Mouse (Mus musculus) forebrain, embryonic 13.5 days (tissue): ENCODE data around the gene Tbc1d16. TPM values are rescaled to one million over a fixed set of nuclear protein-coding genes. Genes with fewer than 3 reads are reported as not detected.

Experiments
- ATAC-seq: fragments of 200-750 bp; cut with Nextera tagmentation; 2 replicates; pipeline ENCODE4 v1.8.0; 2017
- H3K27ac ChIP-seq: fragments of 300-500 bp; sonication (generic); 2 replicates; pipeline ENCODE4 v1.5.1; 2015; ENCODE audit warnings: inconsistent platforms, mild to moderate bottlenecking, moderate library complexity
- H3K27me3 ChIP-seq: fragments of 300-500 bp; sonication (generic); 2 replicates; pipeline ENCODE4 v1.6.1; 2015; ENCODE audit warnings: mild to moderate bottlenecking, inconsistent platforms
- H3K36me3 ChIP-seq: fragments of 300-500 bp; sonication (generic); 2 replicates; pipeline ENCODE4 v1.6.1; 2015; ENCODE audit warnings: mild to moderate bottlenecking, inconsistent platforms; ENCODE audit not compliant: poor library complexity, severe bottlenecking
- H3K4me1 ChIP-seq: fragments of 300-500 bp; sonication (generic); 2 replicates; pipeline ENCODE4 v1.6.1; 2015; ENCODE audit warnings: inconsistent platforms
- H3K4me2 ChIP-seq: fragments of 300-500 bp; sonication (generic); 2 replicates; pipeline ENCODE4 v1.6.1; 2015; ENCODE audit warnings: inconsistent platforms, mild to moderate bottlenecking, moderate library complexity
- H3K4me3 ChIP-seq: fragments of 300-500 bp; sonication (generic); 2 replicates; pipeline ENCODE4 v1.5.1; 2015; ENCODE audit warnings: mild to moderate bottlenecking, inconsistent platforms
- H3K9ac ChIP-seq: fragments of 300-500 bp; sonication (generic); 2 replicates; pipeline ENCODE4 v1.6.1; 2015; ENCODE audit warnings: mild to moderate bottlenecking, inconsistent platforms
- H3K9me3 ChIP-seq: fragments of 300-500 bp; sonication (generic); replicated peaks from 2 replicates; pipeline ENCODE4 v1.6.1; 2016; ENCODE audit warnings: inconsistent platforms
- WGBS: fragments of 180-500 bp; shearing (Covaris S2); methylation state at CpG from one replicate; pipeline ENCODE4 v1.1.7; 2015; 5-methylcytosine and 5-hydroxymethylcytosine counted together
- polyA plus RNA-seq: library from polyadenylated mRNA; unstranded; fragments of >200 nt; fragmentation: Nextera tagmentation; extraction: Ambion mirVana; gene quantifications from 2 replicates; pipeline ENCODE4 v1.2.1, GENCODE M21; 2015

Gene Tbc1d16
- polyA plus RNA-seq, 1 experiment from 2014 or later = 45.3 TPM

GRCm38 (mm10) chr11:119198564-119199232 lies 29.6 kb downstream of the Tbc1d16 start:
- peak; percentile 36; the same call in 1 of the 2 replicates for ATAC-seq
- H3K27ac ChIP-seq = peak overlapping the region; percentile 62
- no peak overlapping the region for H3K4me3 ChIP-seq
- H3K4me1 ChIP-seq = peaks cover 20% of the 10 kb centered on the region
- peaks cover 33% of the 10 kb centered on the region for H3K36me3 ChIP-seq
- H3K27me3 ChIP-seq = no peaks in the 10 kb centered on the region
- WGBS = 56% methylated on average over 25 of the region's 26 CpGs
- H3K4me2 ChIP-seq = no peak overlapping the region
- no peaks in the 10 kb centered on the region for H3K9me3 ChIP-seq
- no peak overlapping the region for H3K9ac ChIP-seq

GRCm38 (mm10) chr11:119197618-119198563 lies 30.4 kb downstream of the Tbc1d16 start:
- no peaks in the 10 kb centered on the region for H3K27me3 ChIP-seq
- 0 out of 2 replicates have a peak, but pooled peaks have one; percentile 26 for ATAC-seq
- H3K4me2 ChIP-seq = no peak overlapping the region
- H3K36me3 ChIP-seq = peaks cover 33% of the 10 kb centered on the region
- H3K27ac ChIP-seq = peak overlapping the region; percentile 62
- no peaks in the 10 kb centered on the region for H3K9me3 ChIP-seq
- no peak overlapping the region for H3K4me3 ChIP-seq
- 82% methylated on average over 18 of the region's 18 CpGs for WGBS
- no peak overlapping the region for H3K9ac ChIP-seq
- H3K4me1 ChIP-seq = peaks cover 20% of the 10 kb centered on the region

- no peaks in the 10 kb centered on the region for H3K9me3 ChIP-seq
- peaks cover 28% of the 10 kb centered on the region for H3K4me1 ChIP-seq
- H3K27ac ChIP-seq = no peak overlapping the region
- H3K4me3 ChIP-seq = no peak overlapping the region
- no peak overlapping the region for H3K4me2 ChIP-seq
- peaks cover 16% of the 10 kb centered on the region for H3K36me3 ChIP-seq
- no peaks in the 10 kb centered on the region for H3K27me3 ChIP-seq
- no peak overlapping the region for H3K9ac ChIP-seq
- 90% methylated on average over 9 of the region's 9 CpGs for WGBS
- ATAC-seq = no peak
These were observed 35.7 kb downstream of the Tbc1d16 start for GRCm38 (mm10) chr11:119192605-119193004.

- H3K4me2 ChIP-seq = no peak overlapping the region
- H3K27ac ChIP-seq = no peak overlapping the region
- H3K36me3 ChIP-seq = peaks cover 12% of the 10 kb centered on the region; the same call in 1 of the 2 replicates
- 91% methylated on average over 5 of the region's 5 CpGs for WGBS
- no peaks in the 10 kb centered on the region for H3K27me3 ChIP-seq
- H3K4me1 ChIP-seq = peaks cover 31% of the 10 kb centered on the region
- no peak overlapping the region for H3K9ac ChIP-seq
- ATAC-seq = no peak
- no peak overlapping the region for H3K4me3 ChIP-seq
- H3K9me3 ChIP-seq = no peaks in the 10 kb centered on the region
These were observed 36.1 kb downstream of the Tbc1d16 start for GRCm38 (mm10) chr11:119192176-119192575.

GRCm38 (mm10) chr11:119191606-119192081 lies 36.7 kb downstream of the Tbc1d16 start:
- Histone ChIP-seq H3K9me3 (no peaks in the 10 kb centered on the region), H3K27me3 (no peaks in the 10 kb centered on the region), H3K4me2 (no peak overlapping the region), H3K4me1 (peaks cover 35% of the 10 kb centered on the region), H3K4me3 (no peak overlapping the region), H3K9ac (no peak overlapping the region), H3K36me3 (peaks cover 9% of the 10 kb centered on the region; the same call in 1 of the 2 replicates), H3K27ac (peak overlapping the region; percentile 11; the same call in 1 of the 2 replicates)
- 87% methylated on average over 9 of the region's 9 CpGs for WGBS
- ATAC-seq = no peak

- WGBS = 17% methylated on average over 11 of the region's 11 CpGs
- H3K9me3 ChIP-seq = no peaks in the 10 kb centered on the region
- H3K27me3 ChIP-seq = no peaks in the 10 kb centered on the region
- H3K27ac ChIP-seq = peak overlapping the region; percentile 22; the same call in 1 of the 2 replicates
- H3K9ac ChIP-seq = peak overlapping the region; percentile 38
- ATAC-seq = peak; percentile 83
- peaks cover 14% of the 10 kb centered on the region; the same call in 1 of the 2 replicates for H3K36me3 ChIP-seq
- no peak overlapping the region for H3K4me3 ChIP-seq
- H3K4me1 ChIP-seq = peaks cover 35% of the 10 kb centered on the region
- no peak overlapping the region for H3K4me2 ChIP-seq
These were observed 37.8 kb downstream of the Tbc1d16 start for GRCm38 (mm10) chr11:119190498-119190897.

GRCm38 (mm10) chr11:119189319-119189718 lies 39.0 kb downstream of the Tbc1d16 start:
- Histone ChIP-seq H3K9me3 (no peaks in the 10 kb centered on the region), H3K4me3 (no peak overlapping the region), H3K4me1 (peaks cover 36% of the 10 kb centered on the region), H3K4me2 (no peak overlapping the region), H3K9ac (no peak overlapping the region), H3K27me3 (no peaks in the 10 kb centered on the region), H3K27ac (no peak overlapping the region), H3K36me3 (peaks cover 15% of the 10 kb centered on the region; the same call in 1 of the 2 replicates)
- WGBS = 97% methylated on average over 3 of the region's 3 CpGs
- no peak for ATAC-seq

- Histone ChIP-seq H3K36me3 (peaks cover 15% of the 10 kb centered on the region; the same call in 1 of the 2 replicates), H3K27me3 (no peaks in the 10 kb centered on the region), H3K9me3 (no peaks in the 10 kb centered on the region), H3K9ac (peak overlapping the region; percentile 35; the same call in 1 of the 2 replicates), H3K4me3 (no peak overlapping the region), H3K4me1 (peaks cover 46% of the 10 kb centered on the region), H3K4me2 (no peak overlapping the region), H3K27ac (no peak overlapping the region)
- ATAC-seq = no peak
- WGBS = 58% methylated on average over 6 of the region's 6 CpGs
These were observed 39.9 kb downstream of the Tbc1d16 start for GRCm38 (mm10) chr11:119188389-119188788.

- Histone ChIP-seq H3K4me1 (peaks cover 51% of the 10 kb centered on the region), H3K27ac (no peak overlapping the region), H3K36me3 (peaks cover 15% of the 10 kb centered on the region; the same call in 1 of the 2 replicates), H3K4me2 (peak overlapping the region; percentile 14; the same call in 1 of the 2 replicates), H3K27me3 (no peaks in the 10 kb centered on the region), H3K4me3 (no peak overlapping the region), H3K9ac (no peak overlapping the region), H3K9me3 (no peaks in the 10 kb centered on the region)
- no peak for ATAC-seq
- WGBS = 58% methylated on average over 10 of the region's 10 CpGs
These were observed 40.5 kb downstream of the Tbc1d16 start for GRCm38 (mm10) chr11:119187800-119188197.

- Histone ChIP-seq H3K4me3 (no peak overlapping the region), H3K4me2 (peak overlapping the region; percentile 14; the same call in 1 of the 2 replicates), H3K9ac (0 out of 2 replicates have a peak overlapping the region, but pooled peaks have one; percentile 35), H3K9me3 (no peaks in the 10 kb centered on the region), H3K27ac (0 out of 2 replicates have a peak overlapping the region, but pooled peaks have one; percentile 4), H3K27me3 (no peaks in the 10 kb centered on the region), H3K36me3 (peaks cover 12% of the 10 kb centered on the region; the same call in 1 of the 2 replicates), H3K4me1 (peaks cover 57% of the 10 kb centered on the region)
- ATAC-seq = peak; percentile 29; the same call in 1 of the 2 replicates
- WGBS = 45% methylated on average over 25 of the region's 25 CpGs
These were observed 41.1 kb downstream of the Tbc1d16 start for GRCm38 (mm10) chr11:119186989-119187799.

- no peaks in the 10 kb centered on the region for H3K27me3 ChIP-seq
- H3K27ac ChIP-seq = no peak overlapping the region; the same call in 1 of the 2 replicates
- no peaks in the 10 kb centered on the region for H3K9me3 ChIP-seq
- H3K4me2 ChIP-seq = no peak overlapping the region
- ATAC-seq = no peak
- WGBS = 85% methylated on average over 3 of the region's 3 CpGs
- H3K9ac ChIP-seq = 0 out of 2 replicates have a peak overlapping the region, but pooled peaks have one; percentile 35
- H3K4me3 ChIP-seq = no peak overlapping the region
- H3K36me3 ChIP-seq = 0 out of 2 replicates have a peak, but pooled peaks cover 6% of the 10 kb centered on the region
- H3K4me1 ChIP-seq = peaks cover 66% of the 10 kb centered on the region
These were observed 41.9 kb downstream of the Tbc1d16 start for GRCm38 (mm10) chr11:119186381-119186780.
